Mouse (Mus musculus) kidney, postnatal 14 days (tissue): ENCODE results near the gene Igf1r.
"Not testable (repeated sequence)": the region's sequence is repeated elsewhere in the genome, so short reads cannot be mapped to it uniquely, and the experiment has no call there.

Source experiments
- DNase-seq: peaks from one replicate; pipeline ENCODE4 v3.0.0; 2022; ENCODE audit warnings: mixed read lengths

Igf1r gene

GRCm38 (mm10) chr7:68275838-68276731 is 323.5 kb downstream of the Igf1r start:
- DNase-seq = peak; percentile 37

DNA sequence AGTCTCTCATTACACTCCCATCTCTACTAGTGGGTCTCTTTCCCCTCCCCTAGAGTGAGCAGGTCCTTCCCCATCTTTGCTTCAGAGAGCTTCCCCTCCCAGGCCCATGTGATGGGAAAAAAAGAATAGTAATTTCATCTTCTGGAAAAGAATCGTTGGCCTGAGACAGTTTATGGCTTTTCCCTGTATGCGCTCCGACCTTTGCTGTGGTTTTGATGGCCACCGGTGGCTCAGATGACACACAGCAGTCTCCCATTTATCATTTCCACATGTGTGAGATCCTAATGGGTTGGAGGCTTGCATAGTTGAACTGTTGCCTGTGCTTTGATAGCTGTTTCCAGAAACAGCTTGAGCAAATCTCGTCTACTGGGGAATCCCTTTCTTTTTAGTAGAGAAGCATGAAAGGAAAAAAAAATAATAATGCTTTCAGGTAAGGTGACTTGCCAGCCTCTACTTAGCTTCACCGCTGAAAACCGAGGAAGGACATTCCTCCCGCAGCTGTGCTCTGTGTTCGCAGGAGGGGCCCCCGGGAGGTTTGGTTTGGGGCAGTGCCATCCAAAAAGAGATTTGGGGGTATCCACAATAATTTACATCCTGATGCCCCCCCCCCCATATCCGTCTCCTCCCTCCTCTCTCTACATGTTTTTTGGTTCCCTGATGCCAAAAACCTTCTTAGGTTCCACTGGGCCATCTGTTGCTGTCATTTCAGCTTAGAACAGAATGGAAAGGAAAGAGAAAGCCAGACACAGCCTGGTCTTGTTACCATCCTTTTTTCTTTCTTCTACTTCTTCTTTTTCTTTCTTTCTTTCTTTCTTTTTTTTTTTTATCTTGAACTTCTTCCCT is 324.6 kb downstream of the Igf1r start:
- DNase-seq = no peak

DNA sequence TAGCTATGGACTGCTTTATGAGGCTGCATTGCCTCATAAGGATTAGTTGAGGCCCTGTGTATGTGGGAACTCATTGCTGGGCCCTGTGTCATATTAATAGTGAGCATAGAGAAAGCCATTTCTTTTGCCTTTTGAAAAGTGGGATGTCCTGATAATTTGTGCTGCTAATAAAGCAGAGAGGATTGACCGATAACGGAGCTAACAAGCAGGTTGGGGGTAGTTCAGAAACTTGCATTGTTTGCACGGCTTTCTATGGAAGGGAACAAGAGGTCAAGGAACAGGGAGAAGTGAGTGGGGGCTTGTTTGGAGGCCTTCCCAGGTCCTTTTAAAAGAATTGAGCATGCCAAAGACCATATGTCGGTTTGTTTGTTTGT is 325.3 kb downstream of the Igf1r start:
- no peak for DNase-seq

DNA sequence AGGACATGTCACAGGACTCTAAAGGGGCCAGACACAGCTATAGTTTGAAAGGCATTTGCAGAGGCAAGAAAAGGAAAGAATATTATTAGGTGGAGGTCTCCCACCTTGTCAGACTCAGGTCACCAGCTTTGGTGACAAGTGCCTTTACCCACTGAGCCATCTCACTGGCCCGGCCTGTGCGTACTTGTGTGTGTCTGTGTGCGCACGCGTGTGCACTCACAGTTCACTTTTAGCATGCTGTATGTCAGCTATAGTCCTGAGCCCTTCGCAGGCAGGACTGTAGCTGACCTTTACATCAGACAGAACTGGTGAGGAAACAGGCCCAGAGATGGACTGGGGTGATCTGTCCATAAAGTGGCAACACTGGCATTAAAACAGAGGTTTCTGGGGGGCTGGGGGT is 325.8 kb downstream of the Igf1r start:
- no peak for DNase-seq

DNA sequence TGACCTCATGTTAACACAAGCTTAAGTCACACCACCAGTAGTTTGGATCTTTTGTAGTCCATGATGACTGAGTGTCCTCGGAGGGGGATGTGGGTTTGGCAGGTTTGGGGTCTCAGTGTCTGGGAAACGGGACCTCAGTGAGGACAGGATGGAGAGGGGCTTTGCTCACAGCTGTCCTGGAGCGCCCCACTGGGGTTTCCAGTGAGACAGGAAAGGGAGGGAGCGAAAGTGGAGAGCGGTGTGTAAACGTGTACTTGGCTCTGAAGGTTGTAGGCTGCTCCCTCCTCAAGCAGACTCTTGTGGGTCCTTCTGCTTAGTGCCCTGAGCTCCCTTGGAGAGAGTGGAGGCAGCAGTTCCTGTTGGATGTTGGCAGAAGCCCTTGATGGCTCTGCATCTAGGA is 326.3 kb downstream of the Igf1r start:
- DNase-seq = no peak

DNA sequence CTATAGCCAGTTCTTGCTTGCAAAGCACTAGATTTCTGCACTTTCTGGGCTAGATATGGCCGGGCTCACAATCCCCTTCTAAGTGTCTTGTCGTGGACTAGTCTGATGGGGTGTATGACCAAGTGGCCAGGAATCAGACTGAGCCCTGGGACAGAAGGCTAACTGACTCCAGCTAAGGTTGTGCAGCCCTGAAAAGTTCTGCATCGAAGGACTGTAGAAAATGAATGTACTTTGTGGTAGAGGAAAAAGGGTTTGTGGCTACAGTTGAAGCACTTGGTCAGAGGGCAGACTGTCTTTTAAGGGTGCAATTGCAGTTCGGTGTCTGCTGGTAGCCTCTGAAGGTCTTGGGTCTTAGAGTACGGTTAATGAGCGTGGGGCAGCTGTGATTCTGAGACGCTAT is 326.9 kb downstream of the Igf1r start:
- DNase-seq = no peak

DNA sequence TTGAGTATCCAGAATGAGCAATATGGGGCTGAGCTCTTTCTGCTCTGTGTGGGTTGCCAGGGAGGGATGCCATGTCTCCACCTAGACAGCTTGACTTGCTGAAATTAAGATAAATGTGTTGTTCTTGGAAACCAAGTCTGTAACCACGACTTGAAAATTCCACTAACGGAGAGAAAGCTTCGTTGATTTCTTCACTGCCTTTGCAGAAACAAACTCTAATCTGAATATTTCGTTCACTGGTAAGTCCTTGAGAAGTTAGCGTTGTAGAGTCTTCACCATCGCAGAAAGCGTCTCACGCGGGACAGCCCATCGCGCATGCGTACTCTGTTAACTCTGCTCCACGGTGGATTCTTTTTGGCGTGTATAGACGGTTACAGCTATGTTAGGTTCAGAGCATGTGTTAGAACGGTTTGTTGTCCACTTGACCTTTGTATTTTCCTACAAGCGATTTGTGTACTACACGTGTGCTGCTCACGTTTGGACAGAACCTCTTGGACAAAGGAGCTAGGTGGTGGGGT is 327.8 kb downstream of the Igf1r start:
- DNase-seq = no peak

- no peak for DNase-seq
Measured at GRCm38 (mm10) chr7:68281341-68281740, 328.7 kb downstream of the Igf1r start.

DNA sequence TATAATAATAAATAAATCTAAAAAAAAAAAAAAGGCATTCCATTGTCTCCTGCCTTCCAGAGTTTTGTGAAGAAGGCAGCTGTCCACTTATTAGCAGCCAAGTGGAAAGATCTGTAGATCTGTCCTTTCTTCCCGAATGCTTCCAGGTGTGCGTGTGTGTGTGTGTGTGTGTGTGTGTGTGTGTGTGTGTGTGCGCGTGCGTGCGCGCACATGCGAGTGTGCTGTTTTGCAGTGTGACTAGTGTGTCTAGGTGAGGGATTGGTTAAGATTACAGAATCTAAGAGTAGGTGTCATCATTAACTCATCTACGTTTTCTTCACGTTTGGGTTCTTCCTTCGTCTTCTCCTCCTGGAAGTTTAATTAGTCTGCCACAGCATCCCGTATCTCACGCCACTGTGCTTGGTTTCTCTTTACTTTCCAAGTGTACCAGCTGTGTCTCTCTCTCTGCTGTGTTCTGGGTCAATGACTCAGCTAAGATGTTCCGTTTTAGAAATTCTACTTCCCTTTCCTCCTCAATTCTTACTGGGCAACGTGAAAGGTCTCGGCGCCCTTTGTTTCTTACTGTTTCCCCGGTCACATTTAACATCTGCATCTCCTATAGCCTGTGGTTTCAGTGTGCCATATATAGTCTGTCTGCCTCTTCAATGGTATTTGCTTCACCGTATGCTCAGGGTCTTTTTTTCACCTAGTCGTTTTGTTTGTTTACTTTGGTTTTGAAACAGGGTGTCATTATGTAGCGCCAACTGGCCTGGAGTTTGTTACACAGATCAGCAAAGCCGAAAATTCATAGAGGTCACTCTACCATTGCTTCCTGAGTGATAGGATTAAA is 329.9 kb downstream of the Igf1r start:
- no peak for DNase-seq

DNA sequence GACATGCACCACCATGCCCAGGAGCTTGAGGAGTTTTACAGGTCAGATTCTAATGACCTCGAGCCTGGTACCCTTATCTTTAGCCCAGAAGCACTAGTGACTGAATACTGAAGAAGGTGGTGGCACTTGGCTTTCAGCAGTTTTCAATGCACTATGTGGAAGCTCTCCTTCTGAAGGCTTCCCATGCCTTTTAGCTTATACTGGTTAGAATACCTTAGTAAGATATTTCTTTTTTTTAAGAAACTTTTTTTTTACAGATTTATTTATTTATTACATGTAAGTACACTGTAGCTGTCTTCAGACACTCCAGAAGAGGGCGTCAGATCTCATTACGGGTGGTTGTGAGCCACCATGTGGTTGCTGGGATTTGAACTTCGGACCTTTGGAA is 330.5 kb downstream of the Igf1r start:
- not testable (repeated sequence) for DNase-seq
